Comparison of ENCODE assay signal across 27 mouse cellular contexts in the genomic region with DNA sequence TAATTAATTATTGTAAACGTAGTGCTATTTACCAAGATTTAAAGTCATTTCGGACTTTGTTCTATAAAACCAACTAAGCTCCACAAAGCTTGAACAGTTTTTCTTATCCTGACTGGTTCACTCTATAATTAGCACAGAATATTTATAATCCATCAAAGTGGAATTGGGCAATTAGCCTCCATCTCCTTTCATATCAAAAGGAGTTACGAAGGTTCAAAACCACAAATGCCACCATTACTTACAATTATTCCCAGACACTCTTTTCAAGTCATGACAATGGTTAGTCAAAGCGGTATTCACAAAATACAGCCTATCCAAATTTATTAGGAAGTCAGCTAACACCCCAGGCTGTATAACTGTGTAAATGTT. TPM values are rescaled to one million over a fixed set of nuclear protein-coding genes. Genes with fewer than 3 reads are reported as not detected.
"Had no signal": no experiment of that assay in that cellular context is flagged by ENCODE, and none has a peak within 500 bp of the region (broad histone marks: within the 10 kb centered on the region; RNA-seq: fewer than 3 reads in every experiment).

No protein-coding gene starts in this region.

- DNase-seq: kidney, adult 8-10 months; kidney, postnatal 25 days; layer of hippocampus, postnatal 36 days; liver, postnatal 0 days; lung, postnatal 4 days; midbrain, embryonic 14.5 days; right cerebral cortex, adult 18-20 months; right cerebral cortex, postnatal 14 days; right cerebral cortex, postnatal 4 days; thymus, adult 2 months; thymus, postnatal 14 days; thymus, postnatal 4 days had no signal

- H3K9ac ChIP-seq: limb, embryonic 12.5 days; limb, embryonic 15.5 days; liver, embryonic 14.5 days; liver, postnatal 0 days; lung, embryonic 14.5 days; neural tube, embryonic 12.5 days; neural tube, embryonic 15.5 days had no signal

- H3K27ac ChIP-seq: kidney, postnatal 0 days; left cerebral cortex, adult 2 months; limb, embryonic 12.5 days; limb, embryonic 15.5 days; liver, embryonic 14.5 days; neural tube, embryonic 12.5 days; neural tube, embryonic 15.5 days; stomach, postnatal 0 days had no signal

- H3K4me3 ChIP-seq: left cerebral cortex, adult 2 months; limb, embryonic 12.5 days; limb, embryonic 15.5 days; neural tube, embryonic 12.5 days; neural tube, embryonic 15.5 days had no signal

- H3K4me2 ChIP-seq: limb, embryonic 12.5 days; limb, embryonic 15.5 days; liver, embryonic 11.5 days; lung, embryonic 14.5 days; midbrain, embryonic 11.5 days; neural tube, embryonic 12.5 days; neural tube, embryonic 15.5 days had no signal

- H3K4me1 ChIP-seq: limb, embryonic 15.5 days; neural tube, embryonic 12.5 days; neural tube, embryonic 15.5 days had no signal

- H3K36me3 ChIP-seq: limb, embryonic 12.5 days; limb, embryonic 15.5 days; neural tube, embryonic 12.5 days; neural tube, embryonic 15.5 days had no signal

- H3K27me3 ChIP-seq: limb, embryonic 12.5 days; limb, embryonic 15.5 days; neural tube, embryonic 12.5 days; neural tube, embryonic 15.5 days had no signal

- ATAC-seq: liver, postnatal 0 days had no signal

- H3K9me3 ChIP-seq: limb, embryonic 12.5 days; limb, embryonic 15.5 days; neural tube, embryonic 12.5 days; neural tube, embryonic 15.5 days had no signal

RNA-seq across cellular contexts. Expression of gene Pdlim3, which starts 21.0 kb away (rescaled TPM):
- total RNA-seq: megakaryocyte progenitor cell, adult 5-6 weeks; megakaryocyte-erythroid progenitor cell, adult 5-6 weeks had no signal

RNA-seq across cellular contexts. Expression of gene Ccdc110, which starts 28.2 kb away (rescaled TPM):
- total RNA-seq: megakaryocyte progenitor cell, adult 5-6 weeks; megakaryocyte-erythroid progenitor cell, adult 5-6 weeks had no signal
- polyA plus RNA-seq: kidney, postnatal 0 days; large intestine, adult 2 months; liver, embryonic 11.5 days; liver, embryonic 14.5 days; liver, postnatal 0 days; lung, embryonic 14.5 days; midbrain, embryonic 11.5 days; stomach, embryonic 14.5 days; thymus, adult 2 months had no signal
